Mouse (Mus musculus): ENCODE data around the gene Nck1. TPM values are rescaled to one million over a fixed set of nuclear protein-coding genes. Genes with fewer than 3 reads are reported as not detected.

The Nck1 gene
- polyA plus RNA-seq (2014; fragmentation: Nextera tagmentation; extraction: Ambion mirVana) = 62.8 and 70.8 TPM in 2 replicates

DNA sequence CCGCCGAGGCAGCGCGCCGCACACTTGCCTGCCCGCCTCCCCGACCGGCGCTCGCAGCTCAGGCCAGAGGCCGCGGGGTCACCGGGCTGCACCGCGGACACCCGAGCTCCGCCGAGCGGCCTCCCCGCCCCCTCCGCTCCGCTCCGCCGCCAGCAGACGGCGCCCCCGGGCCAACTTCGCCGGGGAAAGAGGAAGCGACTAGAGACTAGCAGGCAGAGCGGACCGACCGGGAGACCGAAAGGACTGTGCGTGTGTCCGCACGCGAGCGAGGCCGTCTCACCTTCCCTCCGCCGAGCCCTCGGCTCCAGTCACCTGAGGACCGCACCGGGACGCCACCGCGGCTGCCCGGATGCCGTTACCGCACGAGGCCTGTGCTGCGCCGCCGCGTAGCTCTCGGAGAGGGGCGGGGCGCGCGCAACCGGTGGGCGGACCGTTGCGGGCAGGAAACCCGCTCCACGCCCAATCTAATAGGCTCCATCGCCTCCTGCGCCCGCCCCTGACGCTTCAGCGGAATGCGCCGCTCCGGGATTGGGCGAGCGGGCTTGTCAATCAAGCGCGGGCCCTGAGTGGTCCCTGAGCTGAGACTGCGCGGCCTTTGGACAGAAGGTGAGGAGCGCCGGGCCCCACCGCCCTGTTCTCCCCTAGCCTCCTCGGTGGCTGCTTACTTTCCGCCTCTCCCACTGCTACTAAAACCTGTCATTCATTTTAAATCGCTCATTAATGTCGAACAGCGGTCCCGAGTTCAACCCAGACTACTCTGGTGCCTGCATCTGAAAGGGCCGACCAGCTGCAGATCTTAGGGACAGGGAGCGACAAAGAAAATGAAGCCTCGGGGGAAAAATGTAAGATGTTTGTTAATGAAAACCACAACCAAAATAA lies at the start of gene Nck1:
Gene Nck1 (minus strand): TSS at position 420 of the 879 bp plus-strand sequence.
- under 1% methylated on average over 88 of the region's 93 CpGs for WGBS
- peaks cover 4% of the 10 kb centered on the region; the same call in 1 of the 2 replicates for H3K9me3 ChIP-seq (ENCODE audit: control insufficient read depth, low read length)
- ATAC-seq (ENCODE audit: low read depth) = peak; percentile 100
- H3K4me2 ChIP-seq (ENCODE audit: low read depth, low read length) = peak within 1 kb of the TSS; percentile 75
- H3K27ac ChIP-seq (ENCODE audit: low read depth, low read length) = peak within 1 kb of the TSS; percentile 89
- peak within 1 kb of the TSS; percentile 96 for H3K4me3 ChIP-seq (ENCODE audit: low read depth, low read length)
- peaks cover 14% of the 10 kb centered on the region; the same call in 1 of the 2 replicates for H3K4me1 ChIP-seq (ENCODE audit: control insufficient read depth, insufficient read depth, low read length)
- H3K9ac ChIP-seq (replicated peaks; ENCODE audit: low read depth, low read length) = peak within 1 kb of the TSS; percentile 89
- no peaks in the 10 kb centered on the region for H3K36me3 ChIP-seq (ENCODE audit: control insufficient read depth, insufficient read depth, low read length)
- no peaks in the 10 kb centered on the region; the same call in 1 of the 2 replicates for H3K27me3 ChIP-seq (ENCODE audit: control insufficient read depth, insufficient read depth, low read length)

DNA sequence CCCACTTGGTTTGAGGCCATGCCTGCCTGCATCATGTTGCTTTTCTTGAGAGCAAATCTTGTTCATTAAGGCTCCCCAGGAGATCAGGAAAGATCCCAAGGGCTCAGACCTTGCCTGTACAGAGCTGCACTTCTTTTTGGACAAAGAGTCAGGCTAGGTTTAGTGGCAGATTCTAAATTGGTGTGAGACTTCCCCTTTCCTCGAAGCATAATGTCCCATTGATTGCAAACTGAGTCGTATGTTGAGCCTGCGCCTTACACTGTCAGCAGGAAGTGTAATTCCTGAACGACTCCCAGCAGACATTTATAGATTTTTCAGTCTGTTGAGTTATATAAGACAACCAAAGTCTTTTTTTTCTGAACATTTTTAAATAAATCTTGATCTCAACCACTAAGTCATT lies 44.5 kb upstream of the Nck1 start:
- WGBS = 63% methylated on average over 4 of the region's 4 CpGs
- ATAC-seq (ENCODE audit: low read depth) = no peak
- H3K4me1 ChIP-seq (ENCODE audit: control insufficient read depth, insufficient read depth, low read length) = no peaks in the 10 kb centered on the region
- H3K27me3 ChIP-seq (ENCODE audit: control insufficient read depth, insufficient read depth, low read length) = no peaks in the 10 kb centered on the region
- H3K9me3 ChIP-seq (ENCODE audit: control insufficient read depth, low read length) = no peaks in the 10 kb centered on the region
- no peak overlapping the region for H3K4me2 ChIP-seq (ENCODE audit: low read depth, low read length)
- no peak overlapping the region for H3K4me3 ChIP-seq (ENCODE audit: low read depth, low read length)
- no peaks in the 10 kb centered on the region for H3K36me3 ChIP-seq (ENCODE audit: control insufficient read depth, insufficient read depth, low read length)
- H3K9ac ChIP-seq (replicated peaks; ENCODE audit: low read depth, low read length) = no peak overlapping the region
- H3K27ac ChIP-seq (ENCODE audit: low read depth, low read length) = no peak overlapping the region

DNA sequence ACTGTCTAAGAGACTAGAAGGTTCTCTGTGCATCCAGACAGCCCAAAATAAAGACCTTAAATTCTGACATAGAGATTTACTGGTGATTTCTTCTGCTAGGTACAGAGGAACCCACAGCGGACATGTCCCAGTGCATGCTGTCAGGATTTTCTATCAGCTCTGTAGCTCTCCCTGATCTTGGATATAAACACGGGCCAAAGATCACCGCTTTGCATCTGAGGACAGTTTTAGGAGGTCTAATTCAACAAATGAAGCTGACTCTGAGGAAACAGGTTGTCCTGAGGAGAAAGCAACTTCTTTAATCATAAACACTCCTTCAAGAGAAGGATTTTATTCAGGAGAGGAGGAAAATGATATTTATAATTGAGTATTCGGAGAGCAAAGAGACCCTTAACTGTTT lies 38.1 kb upstream of the Nck1 start:
- no peaks in the 10 kb centered on the region for H3K36me3 ChIP-seq (ENCODE audit: control insufficient read depth, insufficient read depth, low read length)
- H3K4me1 ChIP-seq (ENCODE audit: control insufficient read depth, insufficient read depth, low read length) = peaks cover 5% of the 10 kb centered on the region; the same call in 1 of the 2 replicates
- no peaks in the 10 kb centered on the region for H3K9me3 ChIP-seq (ENCODE audit: control insufficient read depth, low read length)
- H3K27me3 ChIP-seq (ENCODE audit: control insufficient read depth, insufficient read depth, low read length) = no peaks in the 10 kb centered on the region
- WGBS = 91% methylated on average over 4 of the region's 4 CpGs
- no peak overlapping the region for H3K9ac ChIP-seq (replicated peaks; ENCODE audit: low read depth, low read length)
- no peak overlapping the region for H3K4me2 ChIP-seq (ENCODE audit: low read depth, low read length)
- ATAC-seq (ENCODE audit: low read depth) = no peak
- no peak overlapping the region for H3K27ac ChIP-seq (ENCODE audit: low read depth, low read length)
- H3K4me3 ChIP-seq (ENCODE audit: low read depth, low read length) = no peak overlapping the region

DNA sequence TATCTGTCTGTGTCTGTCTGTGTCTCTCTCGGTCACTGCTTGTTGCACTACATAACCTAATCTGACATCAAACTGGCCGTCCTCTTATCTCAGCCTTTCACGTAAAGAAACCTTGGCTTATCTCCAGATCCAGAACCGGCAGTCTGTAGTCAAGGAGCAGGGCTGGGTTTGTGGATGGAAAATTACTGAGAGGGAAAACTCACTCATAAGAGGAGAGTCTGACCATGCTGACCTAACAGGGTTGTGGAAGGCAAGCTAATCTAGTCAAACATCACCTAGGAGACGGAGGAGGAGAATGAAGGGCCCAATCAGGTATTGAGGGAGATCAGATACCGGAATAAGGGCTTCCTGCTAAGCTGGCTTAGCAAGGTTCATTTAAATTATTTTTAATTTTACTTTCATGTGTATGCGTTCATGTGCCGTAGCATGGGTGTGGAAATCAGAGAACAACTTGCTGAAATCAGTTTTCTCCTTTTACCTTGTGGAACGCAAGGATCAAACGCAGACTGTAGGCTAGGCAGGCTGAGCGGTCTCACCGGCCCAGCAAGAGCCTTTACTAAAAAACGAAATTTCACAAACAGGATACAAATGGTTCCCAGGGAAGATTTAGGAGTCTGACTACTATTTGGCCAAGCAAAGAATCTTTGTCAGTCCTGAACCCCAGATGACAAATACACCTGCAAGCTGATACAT lies 37.1 kb upstream of the Nck1 start:
- no peak overlapping the region for H3K27ac ChIP-seq (ENCODE audit: low read depth, low read length)
- H3K36me3 ChIP-seq (ENCODE audit: control insufficient read depth, insufficient read depth, low read length) = no peaks in the 10 kb centered on the region
- WGBS = 72% methylated on average over 13 of the region's 13 CpGs
- no peak overlapping the region for H3K9ac ChIP-seq (replicated peaks; ENCODE audit: low read depth, low read length)
- no peak overlapping the region for H3K4me3 ChIP-seq (ENCODE audit: low read depth, low read length)
- no peak overlapping the region for H3K4me2 ChIP-seq (ENCODE audit: low read depth, low read length)
- H3K4me1 ChIP-seq (ENCODE audit: control insufficient read depth, insufficient read depth, low read length) = peaks cover 5% of the 10 kb centered on the region; the same call in 1 of the 2 replicates
- no peaks in the 10 kb centered on the region for H3K27me3 ChIP-seq (ENCODE audit: control insufficient read depth, insufficient read depth, low read length)
- H3K9me3 ChIP-seq (ENCODE audit: control insufficient read depth, low read length) = no peaks in the 10 kb centered on the region
- no peak for ATAC-seq (ENCODE audit: low read depth)

DNA sequence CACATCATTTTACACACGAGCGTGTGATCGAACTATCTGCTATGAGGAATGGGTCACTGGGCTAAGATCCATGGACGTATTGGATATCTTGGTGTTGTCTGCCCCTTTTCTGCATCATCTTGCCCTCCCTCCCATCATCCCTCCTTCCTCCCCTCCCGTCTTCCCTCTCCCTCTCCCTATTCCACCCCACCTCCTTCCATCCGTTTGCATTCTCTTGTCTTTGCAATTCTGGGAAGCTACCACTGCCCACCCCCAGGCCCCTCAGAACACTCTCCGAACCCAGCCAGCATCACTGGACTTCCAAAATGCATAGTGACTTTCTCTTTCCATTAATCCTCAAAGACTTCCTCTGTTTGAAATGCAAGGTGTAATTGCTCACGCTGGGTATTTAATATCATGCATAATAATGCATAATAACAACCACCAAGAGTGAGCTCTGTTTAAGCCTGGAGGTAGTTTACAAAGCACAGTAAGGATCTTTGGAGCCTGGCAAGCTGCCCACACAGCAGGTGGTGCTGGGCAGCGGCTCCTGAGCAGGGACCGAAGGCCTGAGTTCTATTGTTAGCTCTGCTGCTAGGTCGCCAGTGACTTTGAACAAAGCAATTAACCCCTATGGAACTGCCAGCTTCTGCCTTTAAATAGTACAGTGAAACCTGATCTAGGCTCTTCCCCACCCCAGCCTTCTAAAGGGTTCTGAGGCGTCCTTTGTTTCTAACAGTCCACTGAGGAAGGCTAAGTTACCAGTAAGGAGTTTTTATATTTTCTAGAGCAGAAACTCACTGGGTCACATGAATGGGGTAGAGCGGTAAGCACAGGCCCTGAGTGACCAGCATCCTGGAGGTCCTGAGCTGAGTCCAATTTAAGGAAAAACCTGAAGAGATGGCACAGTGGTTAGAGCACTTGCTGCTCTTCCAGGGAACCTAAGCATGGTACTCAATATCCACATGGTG lies 35.9 kb upstream of the Nck1 start:
- Histone ChIP-seq H3K9me3 (ENCODE audit: control insufficient read depth, low read length) (no peaks in the 10 kb centered on the region), H3K27me3 (ENCODE audit: control insufficient read depth, insufficient read depth, low read length) (no peaks in the 10 kb centered on the region), H3K27ac (ENCODE audit: low read depth, low read length) (peak overlapping the region; percentile 8; the same call in 1 of the 2 replicates), H3K4me3 (ENCODE audit: low read depth, low read length) (no peak overlapping the region), H3K36me3 (ENCODE audit: control insufficient read depth, insufficient read depth, low read length) (no peaks in the 10 kb centered on the region), H3K4me1 (ENCODE audit: control insufficient read depth, insufficient read depth, low read length) (peaks cover 5% of the 10 kb centered on the region; the same call in 1 of the 2 replicates), H3K9ac (replicated peaks; ENCODE audit: low read depth, low read length) (no peak overlapping the region), H3K4me2 (ENCODE audit: low read depth, low read length) (no peak overlapping the region)
- WGBS = 27% methylated on average over 13 of the region's 13 CpGs
- peak; percentile 46; the same call in 1 of the 2 replicates for ATAC-seq (ENCODE audit: low read depth)

DNA sequence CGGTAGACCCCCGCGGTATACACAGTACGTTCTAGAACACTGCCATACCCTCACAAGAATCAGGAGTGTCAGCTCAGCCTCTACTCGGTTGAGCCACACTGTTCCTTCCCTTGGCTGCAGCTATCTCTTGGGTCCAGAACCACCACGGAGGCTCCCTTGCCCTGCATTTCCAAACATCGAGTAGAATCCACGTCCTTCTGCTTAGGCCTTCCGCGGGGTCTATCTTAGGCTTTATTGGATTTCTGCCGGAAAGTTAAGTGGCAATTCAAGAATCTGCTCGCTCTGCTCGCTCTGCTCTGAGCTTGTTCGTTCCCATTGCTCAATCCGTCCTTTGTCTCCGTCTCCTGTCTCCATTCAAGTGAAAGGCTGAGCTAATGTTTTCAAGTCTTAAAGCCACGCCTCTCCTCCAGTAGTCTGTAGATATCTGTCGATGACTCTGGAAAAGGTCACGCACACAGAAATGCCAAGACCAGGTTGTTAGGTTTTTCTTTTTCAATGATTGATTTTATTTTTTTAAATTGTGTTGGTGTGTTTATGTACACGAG lies 34.3 kb upstream of the Nck1 start:
- WGBS = 61% methylated on average over 20 of the region's 20 CpGs
- Histone ChIP-seq H3K4me1 (ENCODE audit: control insufficient read depth, insufficient read depth, low read length) (peaks cover 5% of the 10 kb centered on the region; the same call in 1 of the 2 replicates), H3K9me3 (ENCODE audit: control insufficient read depth, low read length) (no peaks in the 10 kb centered on the region), H3K27ac (ENCODE audit: low read depth, low read length) (no peak overlapping the region), H3K36me3 (ENCODE audit: control insufficient read depth, insufficient read depth, low read length) (no peaks in the 10 kb centered on the region), H3K27me3 (ENCODE audit: control insufficient read depth, insufficient read depth, low read length) (no peaks in the 10 kb centered on the region), H3K4me2 (ENCODE audit: low read depth, low read length) (no peak overlapping the region), H3K4me3 (ENCODE audit: low read depth, low read length) (no peak overlapping the region), H3K9ac (replicated peaks; ENCODE audit: low read depth, low read length) (no peak overlapping the region)
- no peak for ATAC-seq (ENCODE audit: low read depth)

DNA sequence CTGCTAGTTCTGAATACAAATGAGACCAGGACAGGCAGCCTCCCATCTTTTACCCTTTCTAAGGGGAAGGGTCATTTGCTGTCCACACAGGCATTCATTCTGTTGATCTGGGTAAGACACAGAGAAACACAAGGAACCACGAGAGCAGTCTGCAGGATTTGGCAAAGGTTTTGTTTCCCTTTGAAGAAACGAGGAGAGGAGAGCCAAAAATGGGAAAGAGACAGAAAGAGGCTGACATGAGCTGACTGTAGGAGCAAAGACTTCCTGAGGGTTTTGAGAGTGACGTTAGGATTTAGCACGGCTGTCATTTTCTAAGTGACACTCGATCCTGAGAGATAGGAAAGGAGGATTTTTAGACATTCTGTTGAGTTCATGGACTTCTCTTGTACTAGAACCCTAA lies 28.0 kb upstream of the Nck1 start:
- WGBS = 62% methylated on average over 5 of the region's 5 CpGs
- Histone ChIP-seq H3K9me3 (ENCODE audit: control insufficient read depth, low read length) (no peaks in the 10 kb centered on the region), H3K9ac (replicated peaks; ENCODE audit: low read depth, low read length) (no peak overlapping the region), H3K27ac (ENCODE audit: low read depth, low read length) (no peak overlapping the region), H3K36me3 (ENCODE audit: control insufficient read depth, insufficient read depth, low read length) (no peaks in the 10 kb centered on the region), H3K4me2 (ENCODE audit: low read depth, low read length) (no peak overlapping the region), H3K4me1 (ENCODE audit: control insufficient read depth, insufficient read depth, low read length) (no peaks in the 10 kb centered on the region; the same call in 1 of the 2 replicates), H3K27me3 (ENCODE audit: control insufficient read depth, insufficient read depth, low read length) (no peaks in the 10 kb centered on the region), H3K4me3 (ENCODE audit: low read depth, low read length) (no peak overlapping the region)
- ATAC-seq (ENCODE audit: low read depth) = no peak

DNA sequence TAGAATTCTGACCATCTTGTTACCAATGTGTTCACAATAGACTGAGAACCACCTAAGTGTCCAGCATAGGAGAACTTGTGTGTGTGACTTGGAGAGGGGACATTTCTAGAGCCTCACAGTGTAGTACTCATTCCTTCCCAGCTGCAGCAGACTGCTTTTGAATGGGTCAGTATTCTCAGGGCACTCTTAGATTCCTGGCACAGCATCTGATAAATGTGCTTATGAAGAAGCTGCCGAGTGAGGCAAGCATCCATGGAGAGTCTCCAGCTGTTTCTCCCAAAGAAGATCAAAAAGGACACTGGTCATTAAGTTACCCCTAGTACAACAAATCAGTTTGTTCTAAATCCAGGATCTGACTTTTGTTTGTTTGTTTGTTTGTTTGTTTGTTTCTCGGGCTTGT lies 27.4 kb upstream of the Nck1 start:
- WGBS = 68% methylated on average over 2 of the region's 2 CpGs
- Histone ChIP-seq H3K4me1 (ENCODE audit: control insufficient read depth, insufficient read depth, low read length) (no peaks in the 10 kb centered on the region; the same call in 1 of the 2 replicates), H3K9ac (replicated peaks; ENCODE audit: low read depth, low read length) (no peak overlapping the region), H3K27ac (ENCODE audit: low read depth, low read length) (no peak overlapping the region), H3K9me3 (ENCODE audit: control insufficient read depth, low read length) (no peaks in the 10 kb centered on the region), H3K4me3 (ENCODE audit: low read depth, low read length) (no peak overlapping the region), H3K36me3 (ENCODE audit: control insufficient read depth, insufficient read depth, low read length) (no peaks in the 10 kb centered on the region), H3K27me3 (ENCODE audit: control insufficient read depth, insufficient read depth, low read length) (no peaks in the 10 kb centered on the region), H3K4me2 (ENCODE audit: low read depth, low read length) (no peak overlapping the region)
- ATAC-seq (ENCODE audit: low read depth) = no peak

Measured in neural tube, embryonic 14.5 days (tissue).